Mouse (Mus musculus) embryonic facial prominence, embryonic 11.5 days (tissue): ENCODE measurements around the gene Rhox2h. TPM values are rescaled to one million over a fixed set of nuclear protein-coding genes. Genes with fewer than 3 reads are reported as not detected.

ENCODE experiments used
- polyA plus RNA-seq: library from polyadenylated mRNA; unstranded; fragments of >200 nt; fragmentation: Nextera tagmentation; extraction: Ambion mirVana; gene quantifications from 2 replicates; pipeline ENCODE4 v1.2.1, GENCODE M21; 2014

Rhox2h gene
- polyA plus RNA-seq, 1 experiment from 2014 or later = not detected

Other genes with a start within 250 kb of the Rhox2h start
- gene Rhox4b, start 240.8 kb downstream of the Rhox2h start, polyA plus RNA-seq = 0.85 and 0.86 TPM in 2 replicates
- 1.00 and 1.2 TPM in 2 replicates for gene Rhox2c, start 219.6 kb downstream of the Rhox2h start, polyA plus RNA-seq
- gene Rhox3c, start 214.7 kb downstream of the Rhox2h start, polyA plus RNA-seq = not detected in 2 replicates
- gene Rhox4c, start 192.9 kb downstream of the Rhox2h start, polyA plus RNA-seq = not detected in 2 replicates
- 0.43 TPM in 1 of 2 replicates, not detected in the other for gene Rhox2d, start 179.8 kb downstream of the Rhox2h start, polyA plus RNA-seq
- not detected in 2 replicates for gene Rhox4d, start 158.9 kb downstream of the Rhox2h start, polyA plus RNA-seq
- gene Rhox2e, start 142.8 kb downstream of the Rhox2h start, polyA plus RNA-seq = not detected in 2 replicates
- gene Rhox3e, start 131.3 kb downstream of the Rhox2h start, polyA plus RNA-seq = not detected in 2 replicates
- 0.24 TPM in 1 of 2 replicates, not detected in the other for gene Rhox4e, start 115.9 kb downstream of the Rhox2h start, polyA plus RNA-seq
- 0.38 and 0.98 TPM in 2 replicates for gene Rhox2f, start 101.9 kb downstream of the Rhox2h start, polyA plus RNA-seq
- gene Rhox3f, start 92.3 kb downstream of the Rhox2h start, polyA plus RNA-seq = not detected in 2 replicates
- gene Rhox4f, start 65.6 kb downstream of the Rhox2h start, polyA plus RNA-seq = not detected in 2 replicates
- gene Rhox3g, start 44.7 kb downstream of the Rhox2h start, polyA plus RNA-seq = not detected in 2 replicates
- not detected in 2 replicates for gene Rhox2g, start 29.8 kb downstream of the Rhox2h start, polyA plus RNA-seq
- gene Rhox4g, start 21.9 kb downstream of the Rhox2h start, polyA plus RNA-seq = not detected in 2 replicates
- gene Rhox3h, start 4.5 kb downstream of the Rhox2h start, polyA plus RNA-seq = not detected in 2 replicates
- 1.8 and 2.1 TPM in 2 replicates for gene Rhox5, start 131.6 kb upstream of the Rhox2h start, polyA plus RNA-seq
- not detected in 2 replicates for gene Rhox6, start 153.6 kb upstream of the Rhox2h start, polyA plus RNA-seq
- gene Rhox7a, start 158.4 kb upstream of the Rhox2h start, polyA plus RNA-seq = not detected in 2 replicates
- not detected in 2 replicates for gene Rhox8, start 205.7 kb upstream of the Rhox2h start, polyA plus RNA-seq
- not detected in 2 replicates for gene Rhox7b, start 224.0 kb upstream of the Rhox2h start, polyA plus RNA-seq
- not detected in 2 replicates for gene Rhox9, start 228.5 kb upstream of the Rhox2h start, polyA plus RNA-seq